Mouse (Mus musculus) stomach, embryonic 14.5 days (tissue): ENCODE measurements at regions not wholly inside any gene's neighbourhood (a gene's known extent, or its start where the extent isn't known, plus 50 kb on each side); places are given as distances from the start of the nearest gene placed in this dataset.

Experiments used
- ATAC-seq: fragments of 200-750 bp; cut with Nextera tagmentation; 2 replicates; pipeline ENCODE4 v1.8.0; 2017; ENCODE audit warnings: low read depth, moderate TSS enrichment; ENCODE audit not compliant: insufficient number of reproducible peaks, insufficient read depth, low FRiP score
- H3K27ac ChIP-seq: fragments of 300-500 bp; sonication (generic); 2 replicates; pipeline ENCODE4 v1.5.1; 2014; ENCODE audit warnings: mild to moderate bottlenecking, low read length, moderate library complexity, mixed read lengths
- H3K27me3 ChIP-seq: fragments of 300-500 bp; sonication (generic); 2 replicates; pipeline ENCODE4 v1.6.1; 2014; ENCODE audit warnings: low read length, control low read depth, mixed read lengths; ENCODE audit not compliant: control insufficient read depth, insufficient read depth
- H3K36me3 ChIP-seq: fragments of 300-500 bp; sonication (generic); 2 replicates; pipeline ENCODE4 v1.6.1; 2014; ENCODE audit warnings: mild to moderate bottlenecking, control low read depth, low read length, moderate library complexity, mixed read lengths; ENCODE audit not compliant: control insufficient read depth, insufficient read depth
- H3K4me1 ChIP-seq: fragments of 300-500 bp; sonication (generic); 2 replicates; pipeline ENCODE4 v1.6.1; 2014; ENCODE audit warnings: low read length, control low read depth, mixed read lengths; ENCODE audit not compliant: control insufficient read depth, insufficient read depth
- H3K4me2 ChIP-seq: fragments of 300-500 bp; sonication (generic); replicated peaks from 2 replicates; pipeline ENCODE4 v1.6.1; 2014; ENCODE audit warnings: low read depth, low read length, control low read depth
- H3K4me3 ChIP-seq: fragments of 300-500 bp; sonication (generic); 2 replicates; pipeline ENCODE4 v1.5.1; 2014; ENCODE audit warnings: low read depth, low read length, control low read depth
- H3K9ac ChIP-seq: fragments of 300-500 bp; sonication (generic); replicated peaks from 2 replicates; pipeline ENCODE4 v1.6.1; 2014; ENCODE audit warnings: low read depth, mild to moderate bottlenecking, control low read depth, low read length, moderate library complexity, mixed read lengths
- H3K9me3 ChIP-seq: fragments of 300-500 bp; sonication (generic); 2 replicates; pipeline ENCODE4 v1.6.1; 2016; ENCODE audit warnings: low read depth, low read length, control low read depth; ENCODE audit not compliant: control insufficient read depth
- WGBS: fragments of 180-500 bp; shearing (Covaris S2); extraction: QIAGEN DNeasy Blood & Tissue Kit; methylation state at CpG from one replicate; pipeline ENCODE4 v1.1.7; 2014; 5-methylcytosine and 5-hydroxymethylcytosine counted together

- H3K27me3 ChIP-seq = no peaks in the 10 kb centered on the region
- no peaks in the 10 kb centered on the region for H3K4me1 ChIP-seq
- no peak overlapping the region for H3K9ac ChIP-seq
- 64% methylated on average over 2 of the region's 2 CpGs for WGBS
- H3K9me3 ChIP-seq = no peaks in the 10 kb centered on the region
- no peak overlapping the region for H3K4me3 ChIP-seq
- H3K4me2 ChIP-seq = no peak overlapping the region
- no peak for ATAC-seq
- H3K36me3 ChIP-seq = no peaks in the 10 kb centered on the region
- no peak overlapping the region for H3K27ac ChIP-seq
These were observed 161.6 kb downstream of the Trim29 start for GRCm38 (mm10) chr9:43472231-43472630.

DNA sequence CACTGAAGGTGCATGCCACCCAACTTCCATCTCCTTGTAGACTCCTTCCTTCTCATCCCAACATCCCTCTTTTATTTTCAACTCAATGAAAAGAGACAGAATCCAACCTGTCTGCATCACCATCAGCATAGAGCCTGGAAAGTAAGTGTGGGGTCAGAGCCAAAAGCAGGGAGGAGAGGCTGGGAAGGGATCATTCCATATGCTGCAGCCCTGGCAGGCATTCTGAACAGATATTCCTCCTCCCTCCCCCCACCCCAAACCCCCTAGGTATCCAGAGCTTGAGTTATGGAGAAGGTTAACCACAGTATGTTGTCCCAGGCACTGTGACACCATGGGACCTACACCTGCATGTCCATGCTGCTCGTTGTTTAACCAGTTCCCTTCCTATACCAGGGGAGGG lies 162.5 kb downstream of the Trim29 start:
- no peak overlapping the region for H3K27ac ChIP-seq
- H3K9me3 ChIP-seq = no peaks in the 10 kb centered on the region
- H3K36me3 ChIP-seq = no peaks in the 10 kb centered on the region
- H3K27me3 ChIP-seq = no peaks in the 10 kb centered on the region
- ATAC-seq = no peak
- H3K4me2 ChIP-seq = no peak overlapping the region
- 85% methylated on average over 1 of the region's 1 CpGs for WGBS
- no peak overlapping the region for H3K9ac ChIP-seq
- H3K4me1 ChIP-seq = no peaks in the 10 kb centered on the region
- no peak overlapping the region for H3K4me3 ChIP-seq

- Histone ChIP-seq H3K9me3 (no peaks in the 10 kb centered on the region), H3K4me1 (no peaks in the 10 kb centered on the region), H3K9ac (no peak overlapping the region), H3K27me3 (no peaks in the 10 kb centered on the region), H3K27ac (no peak overlapping the region), H3K36me3 (no peaks in the 10 kb centered on the region), H3K4me2 (no peak overlapping the region), H3K4me3 (no peak overlapping the region)
- 63% methylated on average over 16 of the region's 16 CpGs for WGBS
- no peak for ATAC-seq
These were observed 163.1 kb downstream of the Trim29 start for GRCm38 (mm10) chr9:43473601-43474302.

DNA sequence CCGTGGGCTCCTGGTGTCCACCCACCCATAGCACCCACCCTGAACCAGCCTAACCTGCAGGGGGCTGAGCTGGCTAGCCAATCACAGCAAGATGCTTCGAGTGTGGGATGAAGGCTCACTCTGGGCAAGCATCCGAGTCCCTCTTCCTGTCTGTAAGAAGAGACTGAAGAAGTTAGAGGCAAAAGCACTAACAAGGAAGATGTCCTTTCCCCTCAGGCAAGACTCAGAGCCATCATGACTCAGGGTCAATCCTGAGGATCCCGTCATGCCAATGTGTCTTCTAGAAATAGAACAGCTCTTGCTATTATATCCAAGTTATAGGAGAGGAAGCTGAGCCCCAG lies 163.6 kb downstream of the Trim29 start:
- Histone ChIP-seq H3K4me1 (no peaks in the 10 kb centered on the region), H3K27ac (no peak overlapping the region), H3K9ac (no peak overlapping the region), H3K4me3 (no peak overlapping the region), H3K36me3 (no peaks in the 10 kb centered on the region), H3K9me3 (no peaks in the 10 kb centered on the region), H3K4me2 (no peak overlapping the region), H3K27me3 (no peaks in the 10 kb centered on the region)
- no peak for ATAC-seq
- WGBS = 61% methylated on average over 4 of the region's 4 CpGs

- 49% methylated on average over 3 of the region's 3 CpGs for WGBS
These were observed 170.4 kb downstream of the Trim29 start for GRCm38 (mm10) chr9:43480826-43481591.

GRCm38 (mm10) chr9:43482101-43483090 lies 171.7 kb downstream of the Trim29 start:
- Histone ChIP-seq H3K9ac (no peak overlapping the region), H3K27me3 (no peaks in the 10 kb centered on the region), H3K9me3 (no peaks in the 10 kb centered on the region), H3K4me2 (no peak overlapping the region), H3K36me3 (no peaks in the 10 kb centered on the region), H3K4me1 (no peaks in the 10 kb centered on the region), H3K4me3 (no peak overlapping the region), H3K27ac (no peak overlapping the region)
- WGBS = 72% methylated on average over 11 of the region's 11 CpGs
- ATAC-seq = no peak

More at GRCm38 (mm10) chr9:43480826-43481591, 170.4 kb downstream of the Trim29 start:
- Histone ChIP-seq H3K4me1 (no peaks in the 10 kb centered on the region), H3K4me3 (no peak overlapping the region), H3K9ac (no peak overlapping the region), H3K4me2 (no peak overlapping the region), H3K9me3 (no peaks in the 10 kb centered on the region), H3K36me3 (no peaks in the 10 kb centered on the region), H3K27ac (no peak overlapping the region), H3K27me3 (no peaks in the 10 kb centered on the region)
- ATAC-seq = no peak

DNA sequence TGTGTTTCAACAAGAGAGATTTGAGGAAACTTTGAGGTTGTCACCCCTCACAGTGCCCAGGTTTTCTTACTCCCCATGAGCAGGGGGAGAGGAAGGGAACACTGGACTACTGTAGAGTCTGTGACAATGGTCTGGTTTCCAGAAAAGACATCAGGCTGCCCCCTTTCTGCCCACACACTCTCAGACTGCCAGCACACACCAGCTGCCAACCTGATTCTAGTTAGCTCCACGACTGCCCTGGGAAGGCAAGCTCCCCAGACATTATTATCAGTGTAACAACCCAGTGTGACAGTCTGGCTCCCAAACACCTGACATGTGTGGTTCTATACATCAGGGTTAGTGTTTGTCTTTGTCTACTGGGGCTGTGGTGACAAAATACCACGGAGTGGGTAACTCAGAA lies 172.5 kb downstream of the Trim29 start:
- no peak overlapping the region for H3K27ac ChIP-seq
- no peaks in the 10 kb centered on the region for H3K9me3 ChIP-seq
- H3K9ac ChIP-seq = no peak overlapping the region
- no peaks in the 10 kb centered on the region for H3K27me3 ChIP-seq
- no peak for ATAC-seq
- no peak overlapping the region for H3K4me3 ChIP-seq
- WGBS = 80% methylated on average over 2 of the region's 2 CpGs
- H3K4me2 ChIP-seq = no peak overlapping the region
- H3K4me1 ChIP-seq = no peaks in the 10 kb centered on the region
- H3K36me3 ChIP-seq = no peaks in the 10 kb centered on the region

DNA sequence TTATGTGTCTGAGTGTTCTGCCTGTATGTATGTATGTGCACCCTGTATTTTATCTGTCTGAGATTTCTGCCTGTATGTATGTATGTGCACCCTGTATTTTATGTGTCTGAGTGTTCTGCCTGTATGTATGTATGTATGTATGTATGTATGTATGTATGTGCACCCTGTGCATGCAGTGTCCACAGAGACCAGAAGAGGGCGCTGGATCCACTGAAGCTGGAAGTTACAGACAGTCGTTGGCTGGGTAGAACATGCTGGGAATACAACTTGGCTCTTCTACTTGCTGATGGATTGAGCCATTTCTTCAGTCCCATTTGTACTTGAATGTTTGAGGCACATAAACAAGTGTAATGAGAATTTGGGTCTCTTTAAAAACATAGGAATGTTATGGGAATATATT lies 173.3 kb downstream of the Trim29 start:
- no peaks in the 10 kb centered on the region for H3K9me3 ChIP-seq
- H3K4me2 ChIP-seq = no peak overlapping the region
- ATAC-seq = no peak
- no peak overlapping the region for H3K9ac ChIP-seq
- no peak overlapping the region for H3K4me3 ChIP-seq
- no peaks in the 10 kb centered on the region for H3K36me3 ChIP-seq
- no peaks in the 10 kb centered on the region for H3K27me3 ChIP-seq
- H3K4me1 ChIP-seq = no peaks in the 10 kb centered on the region
- 79% methylated on average over 2 of the region's 2 CpGs for WGBS
- H3K27ac ChIP-seq = no peak overlapping the region
